In the genomic region with DNA sequence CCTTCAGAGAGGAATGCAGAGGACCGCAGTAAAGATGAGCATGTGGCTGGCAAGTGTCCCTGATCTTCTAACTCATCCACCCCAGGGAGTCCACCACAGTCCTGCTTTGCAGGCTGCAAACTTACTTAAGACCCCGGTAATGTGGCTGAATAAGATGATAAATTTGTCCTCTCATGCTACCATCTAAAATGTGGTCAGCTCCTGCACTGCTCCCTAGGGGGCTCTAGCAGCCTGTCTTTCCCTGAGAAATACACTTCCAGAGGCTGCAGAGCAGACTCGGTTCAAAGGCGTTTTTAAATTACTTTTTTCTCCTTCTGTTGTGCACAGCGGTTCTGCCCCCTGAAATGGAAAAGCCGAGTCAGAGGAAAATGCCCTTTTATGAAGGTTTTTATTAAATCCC, we compare ENCODE assay signal across 8 mouse cellular contexts. TPM values are rescaled to one million over a fixed set of nuclear protein-coding genes. Genes with fewer than 3 reads are reported as not detected.
DNase-seq lines count a peak whose midpoint lies in the region; ATAC-seq and TF ChIP-seq lines count a peak whose summit lies in the region.

No protein-coding gene starts in this region.

- no peak for ATAC-seq in kidney, postnatal 0 days (replicated peaks; ENCODE audit: low FRiP score, low read depth)
- peak; percentile 35; the same call in 1 of the 2 replicates for ATAC-seq in midbrain, embryonic 13.5 days
- ATAC-seq in inflammation-experienced regulatory T-cells, adult 6 months: no peak

- H3K36me3 ChIP-seq in kidney, postnatal 0 days (ENCODE audit: insufficient read depth, low read length): no peaks in the 10 kb centered on the region
- H3K36me3 ChIP-seq in midbrain, embryonic 13.5 days: no peaks in the 10 kb centered on the region

- no peak overlapping the region for H3K4me3 ChIP-seq in kidney, postnatal 0 days (replicated peaks; ENCODE audit: low read depth, low read length)
- H3K4me3 ChIP-seq in cortical plate, adult 2 months (ENCODE audit: insufficient read depth, low read length): no peak overlapping the region
- H3K4me3 ChIP-seq in midbrain, embryonic 13.5 days (replicated peaks): no peak overlapping the region

- peak; percentile 72 for TF ChIP-seq CTCF in kidney, postnatal 0 days (IDR thresholded peaks at IDR 0.05; ENCODE audit: low read depth)
- peak; percentile 68 for TF ChIP-seq CTCF in cortical plate, adult 2 months (IDR thresholded peaks at IDR 0.05; ENCODE audit: extremely low read depth, insufficient read depth, low read length)

- no peaks in the 10 kb centered on the region for H3K4me1 ChIP-seq in kidney, postnatal 0 days (replicated peaks; ENCODE audit: insufficient read depth, low read length)
- peaks cover 11% of the 10 kb centered on the region for H3K4me1 ChIP-seq in cortical plate, adult 2 months (ENCODE audit: control insufficient read depth, insufficient read depth, low read length)
- peaks cover 5% of the 10 kb centered on the region; the same call in 1 of the 2 replicates for H3K4me1 ChIP-seq in midbrain, embryonic 13.5 days (replicated peaks)

- H3K9ac ChIP-seq in kidney, postnatal 0 days (ENCODE audit: low read depth, low read length): no peak overlapping the region
- H3K9ac ChIP-seq in midbrain, embryonic 13.5 days (replicated peaks): no peak overlapping the region

- no peak for TF ChIP-seq POLR2A in cortical plate, adult 2 months (IDR thresholded peaks at IDR 0.05; ENCODE audit: extremely low read depth, insufficient read depth, low read length)

- WGBS in kidney, postnatal 0 days: 11% methylated on average over 6 of the region's 6 CpGs
- WGBS in midbrain, embryonic 13.5 days: 25% methylated on average over 6 of the region's 6 CpGs

- no peaks in the 10 kb centered on the region for H3K27me3 ChIP-seq in kidney, postnatal 0 days (ENCODE audit: insufficient read depth, low read length)
- H3K27me3 ChIP-seq in midbrain, embryonic 13.5 days: no peaks in the 10 kb centered on the region

- no peak overlapping the region for H3K27ac ChIP-seq in kidney, postnatal 0 days
- no peak overlapping the region for H3K27ac ChIP-seq in cortical plate, adult 2 months (ENCODE audit: insufficient read depth, low read length)
- no peak overlapping the region for H3K27ac ChIP-seq in midbrain, embryonic 13.5 days

- H3K4me2 ChIP-seq in kidney, postnatal 0 days (ENCODE audit: low read length): no peak overlapping the region
- no peak overlapping the region for H3K4me2 ChIP-seq in midbrain, embryonic 13.5 days (replicated peaks)

- H3K9me3 ChIP-seq in kidney, postnatal 0 days (replicated peaks; ENCODE audit: low read length): no peaks in the 10 kb centered on the region
- no peaks in the 10 kb centered on the region for H3K9me3 ChIP-seq in midbrain, embryonic 13.5 days

- peak; percentile 32 for DNase-seq in adrenal gland, adult 2 months
- no peak for DNase-seq in adrenal gland, adult 18-20 months (ENCODE audit: low spot score in 2 of 2)
- DNase-seq in kidney, postnatal 0 days (ENCODE audit: low spot score): peak; percentile 81
- no peak for DNase-seq in kidney, adult 8-10 months
- no peak for DNase-seq in Muller cell, postnatal 12 days (ENCODE audit: inconsistent ontology term)

RNA-seq across cellular contexts. Expression of gene 1700001L19Rik, which starts 4.0 kb away (rescaled TPM):
- under 1 TPM in 1 of 2 experiments, not detected in 1; 0.20 TPM for total RNA-seq in adrenal gland, adult 2 months (2021)
- polyA plus RNA-seq in adrenal gland, adult 2 months (2012; rRNA removed): 0.09 TPM in 1 of 2 replicates, not detected in the other
- total RNA-seq in adrenal gland, adult 18-20 months (2021): under 1 TPM in 1 of 2 experiments, not detected in 1; 0.20 TPM
- 0.40 and 0.43 TPM in 2 replicates for polyA plus RNA-seq in kidney, postnatal 0 days (2015; fragmentation: Nextera tagmentation; extraction: Ambion mirVana)
- polyA plus RNA-seq in cortical plate, adult 2 months (2012; rRNA removed): 15.5 and 15.6 TPM in 2 replicates
- polyA plus RNA-seq in midbrain, embryonic 13.5 days (2015; fragmentation: Nextera tagmentation; extraction: Ambion mirVana): 2.4 and 2.6 TPM in 2 replicates
- polyA plus RNA-seq in inflammation-experienced regulatory T-cells, adult 6 months (2017; shearing (Covaris generic)): not detected

RNA-seq across cellular contexts. Expression of gene Fastkd3, which starts 19.1 kb away (rescaled TPM):
- total RNA-seq in adrenal gland, adult 2 months (2021): 10 to 100 TPM; 15.5 to 15.9 TPM
- polyA plus RNA-seq in adrenal gland, adult 2 months (2012; rRNA removed): 4.9 and 5.6 TPM in 2 replicates
- 10 to 100 TPM; 13.3 to 14.9 TPM for total RNA-seq in adrenal gland, adult 18-20 months (2021)
- polyA plus RNA-seq in kidney, postnatal 0 days (2015; fragmentation: Nextera tagmentation; extraction: Ambion mirVana): 28.3 and 28.4 TPM in 2 replicates
- polyA plus RNA-seq in cortical plate, adult 2 months (2012; rRNA removed): 15.2 and 16.3 TPM in 2 replicates
- 22.9 and 27.8 TPM in 2 replicates for polyA plus RNA-seq in midbrain, embryonic 13.5 days (2015; fragmentation: Nextera tagmentation; extraction: Ambion mirVana)
- 10 to 100 TPM; 23.4 to 28.5 (median 25.7) TPM for polyA plus RNA-seq in inflammation-experienced regulatory T-cells, adult 6 months (2017; shearing (Covaris generic))

RNA-seq across cellular contexts. Expression of gene Mtrr, which starts 19.2 kb away (rescaled TPM):
- 10 to 100 TPM; 15.8 to 16.6 TPM for total RNA-seq in adrenal gland, adult 2 months (2021)
- polyA plus RNA-seq in adrenal gland, adult 2 months (2012; rRNA removed): 8.6 and 9.2 TPM in 2 replicates
- 10 to 100 TPM; 14.8 to 15.5 TPM for total RNA-seq in adrenal gland, adult 18-20 months (2021)
- polyA plus RNA-seq in kidney, postnatal 0 days (2015; fragmentation: Nextera tagmentation; extraction: Ambion mirVana): 12.0 and 13.9 TPM in 2 replicates
- polyA plus RNA-seq in cortical plate, adult 2 months (2012; rRNA removed): 9.7 and 10.9 TPM in 2 replicates
- 13.5 and 16.0 TPM in 2 replicates for polyA plus RNA-seq in midbrain, embryonic 13.5 days (2015; fragmentation: Nextera tagmentation; extraction: Ambion mirVana)
- polyA plus RNA-seq in inflammation-experienced regulatory T-cells, adult 6 months (2017; shearing (Covaris generic)): 10 to 100 TPM; 17.6 to 21.8 (median 21.7) TPM

Comparison
In these comparisons a context has a peak if more than half of its experiments do, and no peak if none do; other contexts are left out.
1. DNase-seq: peak in adrenal gland, adult 2 months (single experiment) and kidney, postnatal 0 days (single experiment); none in adrenal gland, adult 18-20 months (0 of 2), kidney, adult 8-10 months (0 of 2) and Muller cell, postnatal 12 days (single experiment).